Mouse (Mus musculus): Measurements from ENCODE around the gene Htra1. TPM values are rescaled to one million over a fixed set of nuclear protein-coding genes. Genes with fewer than 3 reads are reported as not detected.

Gene Htra1
- polyA plus RNA-seq, 1 experiment, result 176 TPM

GRCm38 (mm10) chr7:130946303-130946702 is 10.4 kb downstream of the Htra1 start:
- no peak overlapping the region for H3ac ChIP-seq (ENCODE audit: control insufficient read depth, insufficient read length)
- TF ChIP-seq SRF (IDR thresholded peaks at IDR 0.05; ENCODE audit: control insufficient read depth, insufficient read length, low read depth) (no peak), E2F4 (IDR thresholded peaks at IDR 0.05; ENCODE audit: insufficient read depth) (no peak), MYOD1 (IDR thresholded peaks at IDR 0.05; ENCODE audit: control insufficient read depth in 1 of 3, insufficient read length in 2 of 3, low read depth in 2 of 3) (peak in 1 of 3 experiments; percentile 3), TCF12 (IDR thresholded peaks at IDR 0.05; ENCODE audit: insufficient read depth, poor library complexity, severe bottlenecking) (peak; percentile 40), MYOG (IDR thresholded peaks at IDR 0.05; ENCODE audit: control insufficient read depth in 1 of 3, insufficient read depth in 1 of 3, insufficient read length in 2 of 3, low read depth in 2 of 3) (no peak), CEBPB (IDR thresholded peaks at IDR 0.05; ENCODE audit: insufficient read depth, poor library complexity, severe bottlenecking) (peak; percentile 97)
- H3K36me3 ChIP-seq (ENCODE audit: control insufficient read depth, insufficient read depth), result peaks cover 8% of the 10 kb centered on the region

DNA sequence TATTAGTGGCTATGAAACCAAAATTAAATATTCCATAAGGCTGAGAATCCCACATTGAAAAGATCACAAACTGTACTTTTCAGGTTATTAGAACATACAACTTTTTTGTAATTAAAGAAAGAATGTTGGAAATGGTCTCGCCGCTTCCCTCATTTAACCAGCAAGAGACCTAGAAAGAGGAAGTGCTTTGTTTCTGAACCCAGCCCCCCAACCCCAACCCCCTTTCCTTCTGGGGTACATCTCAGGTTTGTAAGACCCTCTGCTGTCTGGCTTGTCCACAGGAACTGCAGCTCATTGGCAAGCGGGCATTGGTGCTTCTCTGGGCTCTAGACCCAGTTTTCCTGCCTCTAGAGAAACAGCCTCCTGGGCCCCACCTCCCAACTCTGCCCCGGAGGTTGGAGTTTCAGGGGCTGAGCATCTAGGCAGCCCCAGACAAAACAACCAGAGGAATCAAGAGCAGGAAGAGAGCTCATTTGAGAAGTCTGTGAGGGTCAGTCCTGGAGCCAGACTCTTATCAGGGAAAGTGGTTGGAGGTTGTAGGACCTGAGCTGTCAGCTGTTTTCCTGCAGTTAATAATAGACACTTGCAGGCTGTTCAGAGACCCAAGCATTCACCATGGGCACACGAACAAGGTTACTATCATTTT is 12.8 kb downstream of the Htra1 start:
- TF ChIP-seq SRF (IDR thresholded peaks at IDR 0.05; ENCODE audit: control insufficient read depth, insufficient read length, low read depth), result no peak
- no peak for TF ChIP-seq POLR2A (IDR thresholded peaks at IDR 0.05; ENCODE audit: insufficient read length, low read depth)
- no peak for TF ChIP-seq REST (IDR thresholded peaks at IDR 0.05; ENCODE audit: insufficient read depth, insufficient read length)
- TF ChIP-seq MYOD1 (IDR thresholded peaks at IDR 0.05; ENCODE audit: control insufficient read depth in 1 of 3, insufficient read length in 2 of 3, low read depth in 2 of 3), result peak; percentile 17 to 49 (median 28)
- TF ChIP-seq USF1 (IDR thresholded peaks at IDR 0.05; ENCODE audit: low read depth), result no peak
- TF ChIP-seq MAX (IDR thresholded peaks at IDR 0.05; ENCODE audit: low read depth), result no peak
- no peak for TF ChIP-seq POLR2AphosphoS2 (IDR thresholded peaks at IDR 0.05; ENCODE audit: insufficient read length, low read depth)
- peak in 2 of 3 experiments; percentile 39 to 63 for TF ChIP-seq MYOG (IDR thresholded peaks at IDR 0.05; ENCODE audit: control insufficient read depth in 1 of 3, insufficient read depth in 1 of 3, insufficient read length in 2 of 3, low read depth in 2 of 3)
- H3K36me3 ChIP-seq (ENCODE audit: control insufficient read depth, insufficient read depth), result peaks cover 8% of the 10 kb centered on the region
- H3ac ChIP-seq (ENCODE audit: control insufficient read depth, insufficient read length), result no peak overlapping the region
- H3K4me2 ChIP-seq (ENCODE audit: low read depth), result peak overlapping the region; percentile 81
- peaks cover 44% of the 10 kb centered on the region for H3K79me2 ChIP-seq (ENCODE audit: control insufficient read depth, insufficient read depth)
- H3K27me3 ChIP-seq (ENCODE audit: control insufficient read depth, insufficient read depth, insufficient read length), result no peaks in the 10 kb centered on the region
- no peak overlapping the region for H3K4me3 ChIP-seq

More at GRCm38 (mm10) chr7:130946303-130946702, 10.4 kb downstream of the Htra1 start:
- peak overlapping the region; percentile 26 for H3K4me2 ChIP-seq (ENCODE audit: low read depth)
- H3K79me2 ChIP-seq (ENCODE audit: control insufficient read depth, insufficient read depth), result peaks cover 34% of the 10 kb centered on the region
- H3K27me3 ChIP-seq (ENCODE audit: control insufficient read depth, insufficient read depth, insufficient read length), result no peaks in the 10 kb centered on the region
- no peak overlapping the region for H3K4me3 ChIP-seq

DNA sequence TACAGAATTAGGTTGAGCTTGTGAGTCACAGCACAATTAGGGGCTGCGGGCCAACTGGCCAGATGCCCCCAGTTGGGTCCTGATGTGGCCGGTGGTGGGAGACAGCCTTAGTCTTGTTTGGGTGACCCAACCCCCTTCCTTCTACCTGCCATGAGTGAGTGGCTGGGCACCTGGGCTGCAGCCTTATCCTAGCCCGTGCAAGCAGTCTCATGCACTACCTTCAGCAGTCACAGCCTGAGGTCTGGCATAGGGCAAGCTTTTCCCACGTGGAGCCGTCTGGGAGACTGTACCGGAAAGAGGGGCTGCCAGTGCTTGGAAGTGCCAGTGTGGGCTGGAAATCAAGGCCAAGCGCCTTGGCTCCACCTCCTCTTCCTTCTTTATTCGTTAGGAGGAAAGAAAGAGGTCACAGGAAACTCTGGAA is 13.4 kb downstream of the Htra1 start:
- Histone ChIP-seq H3K36me3 (ENCODE audit: control insufficient read depth, insufficient read depth) (peaks cover 8% of the 10 kb centered on the region), H3ac (ENCODE audit: control insufficient read depth, insufficient read length) (no peak overlapping the region), H3K4me3 (no peak overlapping the region), H3K27me3 (ENCODE audit: control insufficient read depth, insufficient read depth, insufficient read length) (no peaks in the 10 kb centered on the region), H3K4me2 (ENCODE audit: low read depth) (peak overlapping the region; percentile 81), H3K79me2 (ENCODE audit: control insufficient read depth, insufficient read depth) (peaks cover 39% of the 10 kb centered on the region)
- TF ChIP-seq MYOD1 (IDR thresholded peaks at IDR 0.05; ENCODE audit: control insufficient read depth in 1 of 3, insufficient read length in 2 of 3, low read depth in 2 of 3) (no peak), MAX (IDR thresholded peaks at IDR 0.05; ENCODE audit: low read depth) (no peak), REST (IDR thresholded peaks at IDR 0.05; ENCODE audit: insufficient read depth, insufficient read length) (no peak), SRF (IDR thresholded peaks at IDR 0.05; ENCODE audit: control insufficient read depth, insufficient read length, low read depth) (no peak), MYOG (IDR thresholded peaks at IDR 0.05; ENCODE audit: control insufficient read depth in 1 of 3, insufficient read depth in 1 of 3, insufficient read length in 2 of 3, low read depth in 2 of 3) (no peak), CEBPB (IDR thresholded peaks at IDR 0.05; ENCODE audit: insufficient read depth, poor library complexity, severe bottlenecking) (no peak), POLR2AphosphoS2 (IDR thresholded peaks at IDR 0.05; ENCODE audit: insufficient read length, low read depth) (no peak), TCF12 (IDR thresholded peaks at IDR 0.05; ENCODE audit: insufficient read depth, poor library complexity, severe bottlenecking) (no peak), TCF3 (IDR thresholded peaks at IDR 0.05; ENCODE audit: insufficient read length, low read depth) (no peak), USF1 (IDR thresholded peaks at IDR 0.05; ENCODE audit: low read depth) (no peak), POLR2A (IDR thresholded peaks at IDR 0.05; ENCODE audit: insufficient read length, low read depth) (no peak), E2F4 (IDR thresholded peaks at IDR 0.05; ENCODE audit: insufficient read depth) (no peak)

GRCm38 (mm10) chr7:130950482-130950881 is 14.6 kb downstream of the Htra1 start:
- H3K4me2 ChIP-seq (ENCODE audit: low read depth), result no peak overlapping the region
- TF ChIP-seq SRF (IDR thresholded peaks at IDR 0.05; ENCODE audit: control insufficient read depth, insufficient read length, low read depth) (no peak), REST (IDR thresholded peaks at IDR 0.05; ENCODE audit: insufficient read depth, insufficient read length) (no peak), MAX (IDR thresholded peaks at IDR 0.05; ENCODE audit: low read depth) (no peak), USF1 (IDR thresholded peaks at IDR 0.05; ENCODE audit: low read depth) (no peak), POLR2AphosphoS2 (IDR thresholded peaks at IDR 0.05; ENCODE audit: insufficient read length, low read depth) (no peak), MYOD1 (IDR thresholded peaks at IDR 0.05; ENCODE audit: control insufficient read depth in 1 of 3, insufficient read length in 2 of 3, low read depth in 2 of 3) (no peak), TCF12 (IDR thresholded peaks at IDR 0.05; ENCODE audit: insufficient read depth, poor library complexity, severe bottlenecking) (no peak)

GRCm38 (mm10) chr7:130951004-130951403 is 15.1 kb downstream of the Htra1 start:
- peaks cover 1% of the 10 kb centered on the region for H3K36me3 ChIP-seq (ENCODE audit: control insufficient read depth, insufficient read depth)
- H3ac ChIP-seq (ENCODE audit: control insufficient read depth, insufficient read length), result no peak overlapping the region
- no peak overlapping the region for H3K4me3 ChIP-seq
- H3K27me3 ChIP-seq (ENCODE audit: control insufficient read depth, insufficient read depth, insufficient read length), result no peaks in the 10 kb centered on the region
- TF ChIP-seq REST (IDR thresholded peaks at IDR 0.05; ENCODE audit: insufficient read depth, insufficient read length), result no peak
- TF ChIP-seq E2F4 (IDR thresholded peaks at IDR 0.05; ENCODE audit: insufficient read depth), result no peak
- H3K4me2 ChIP-seq (ENCODE audit: low read depth), result no peak overlapping the region
- H3K79me2 ChIP-seq (ENCODE audit: control insufficient read depth, insufficient read depth), result peaks cover 30% of the 10 kb centered on the region

More at GRCm38 (mm10) chr7:130950482-130950881, 14.6 kb downstream of the Htra1 start:
- H3K36me3 ChIP-seq (ENCODE audit: control insufficient read depth, insufficient read depth), result no peaks in the 10 kb centered on the region
- H3K4me3 ChIP-seq, result no peak overlapping the region
- H3K27me3 ChIP-seq (ENCODE audit: control insufficient read depth, insufficient read depth, insufficient read length), result no peaks in the 10 kb centered on the region
- H3K79me2 ChIP-seq (ENCODE audit: control insufficient read depth, insufficient read depth), result peaks cover 30% of the 10 kb centered on the region
- no peak overlapping the region for H3ac ChIP-seq (ENCODE audit: control insufficient read depth, insufficient read length)

All from myocyte (in vitro differentiated cells).